Mouse (Mus musculus) bone marrow, adult 2 months (tissue): ENCODE data around the gene Rab37.

ENCODE experiments used
- CTCF ChIP-seq: fragments of 200-500 bp; IDR thresholded peaks from 2 replicates; pipeline ENCODE4 v1.5.1; 2011; ENCODE audit warnings: low read length, control low read depth; ENCODE audit not compliant: control insufficient read depth, insufficient read depth
- POLR2A ChIP-seq: fragments of 200-500 bp; IDR thresholded peaks from 2 replicates; pipeline ENCODE4 v1.6.1; 2011; ENCODE audit warnings: low read depth, mild to moderate bottlenecking, control low read depth, low read length, borderline replicate concordance; ENCODE audit not compliant: control insufficient read depth

DNA sequence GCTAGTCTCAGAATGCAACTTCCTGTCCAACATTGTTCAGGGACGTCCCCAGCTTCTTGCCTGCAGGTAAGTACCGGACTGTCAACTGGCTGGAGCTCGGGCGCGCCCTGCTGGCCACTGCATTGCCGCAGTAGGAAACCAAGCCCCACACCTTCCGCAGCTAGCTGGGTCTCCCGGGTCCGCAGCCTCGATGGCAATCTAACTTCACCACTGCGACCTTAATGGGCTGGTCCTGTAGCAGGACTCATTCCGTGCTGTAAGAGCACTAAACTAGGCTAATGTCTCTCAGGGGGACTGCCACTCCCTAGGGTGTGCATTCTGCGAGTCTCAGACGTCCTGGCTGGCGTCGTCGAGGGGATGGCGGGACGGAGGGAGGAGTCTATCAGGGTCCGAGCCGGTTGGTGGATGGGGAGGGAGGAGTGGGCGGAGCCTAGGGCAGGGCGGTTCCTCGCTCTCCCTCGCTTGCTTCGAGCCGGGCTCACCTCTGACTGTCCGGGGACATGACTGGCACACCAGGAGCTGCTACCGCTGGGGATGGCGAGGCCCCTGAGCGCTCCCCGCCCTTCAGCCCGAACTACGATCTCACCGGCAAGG, 62.6 kb downstream of the Rab37 start:
- peak; percentile 93 for TF ChIP-seq CTCF
- TF ChIP-seq POLR2A, result peak; percentile 82
